Mouse (Mus musculus): ENCODE results near the gene Tmem88b. TPM values are rescaled to one million over a fixed set of nuclear protein-coding genes. Genes with fewer than 3 reads are reported as not detected.
"Not testable (repeated sequence)": the region's sequence is repeated elsewhere in the genome, so short reads cannot be mapped to it uniquely, and the experiment has no call there.

Tmem88b gene
- total and polyA plus RNA-seq, 2 experiments from 2014 or later = 0.14 to 0.38 TPM

- TF ChIP-seq CTCF (IDR thresholded peaks at IDR 0.05; ENCODE audit: low read depth) = no peak
- 87% methylated on average over 8 of the region's 8 CpGs for WGBS
- no peak overlapping the region for H3K4me2 ChIP-seq (ENCODE audit: low read depth)
- ATAC-seq = no peak
- H3K4me1 ChIP-seq (ENCODE audit: insufficient read depth) = no peaks in the 10 kb centered on the region
- H3K27ac ChIP-seq (ENCODE audit: low read depth, low read length) = no peak overlapping the region
- no peaks in the 10 kb centered on the region for H3K27me3 ChIP-seq (ENCODE audit: insufficient read depth, low read length)
- no peak overlapping the region for H3K4me3 ChIP-seq (ENCODE audit: low read depth, low read length)
- no peak overlapping the region for H3K9ac ChIP-seq
- H3K36me3 ChIP-seq (ENCODE audit: insufficient read depth) = peaks cover 88% of the 10 kb centered on the region
- no peaks in the 10 kb centered on the region for H3K9me3 ChIP-seq (ENCODE audit: low read length)
- DNase-seq = no peak
Observed at GRCm38 (mm10) chr4:155746036-155746548, 39.6 kb downstream of the Tmem88b start.

GRCm38 (mm10) chr4:155745136-155745535, 40.5 kb downstream of the Tmem88b start:
- no peak for TF ChIP-seq CTCF (IDR thresholded peaks at IDR 0.05; ENCODE audit: low read depth)
- no peaks in the 10 kb centered on the region for H3K27me3 ChIP-seq (ENCODE audit: insufficient read depth, low read length)
- 92% methylated on average over 5 of the region's 5 CpGs for WGBS
- H3K9me3 ChIP-seq (ENCODE audit: low read length) = no peaks in the 10 kb centered on the region
- DNase-seq (no peak), ATAC-seq (no peak)
- H3K9ac ChIP-seq = no peak overlapping the region
- H3K27ac ChIP-seq (ENCODE audit: low read depth, low read length) = no peak overlapping the region
- peaks cover 89% of the 10 kb centered on the region for H3K36me3 ChIP-seq (ENCODE audit: insufficient read depth)
- H3K4me2 ChIP-seq (ENCODE audit: low read depth) = no peak overlapping the region
- no peak overlapping the region for H3K4me3 ChIP-seq (ENCODE audit: low read depth, low read length)
- H3K4me1 ChIP-seq (ENCODE audit: insufficient read depth) = no peaks in the 10 kb centered on the region

GRCm38 (mm10) chr4:155744474-155744873, 41.2 kb downstream of the Tmem88b start:
- TF ChIP-seq CTCF (IDR thresholded peaks at IDR 0.05; ENCODE audit: low read depth) = no peak
- H3K36me3 ChIP-seq (ENCODE audit: insufficient read depth) = peaks cover 89% of the 10 kb centered on the region

GRCm38 (mm10) chr4:155742684-155743083, 43.0 kb downstream of the Tmem88b start:
- no peak overlapping the region for H3K4me3 ChIP-seq (ENCODE audit: low read depth, low read length)
- no peaks in the 10 kb centered on the region for H3K4me1 ChIP-seq (ENCODE audit: insufficient read depth)
- TF ChIP-seq CTCF (IDR thresholded peaks at IDR 0.05; ENCODE audit: low read depth) = no peak
- 96% methylated on average over 5 of the region's 5 CpGs for WGBS
- no peak overlapping the region for H3K9ac ChIP-seq
- H3K4me2 ChIP-seq (ENCODE audit: low read depth) = no peak overlapping the region
- no peak overlapping the region for H3K27ac ChIP-seq (ENCODE audit: low read depth, low read length)
- ATAC-seq (no peak), DNase-seq (no peak)
- H3K36me3 ChIP-seq (ENCODE audit: insufficient read depth) = peaks cover 84% of the 10 kb centered on the region
- no peaks in the 10 kb centered on the region for H3K9me3 ChIP-seq (ENCODE audit: low read length)
- H3K27me3 ChIP-seq (ENCODE audit: insufficient read depth, low read length) = no peaks in the 10 kb centered on the region

More at GRCm38 (mm10) chr4:155744474-155744873, 41.2 kb downstream of the Tmem88b start:
- ATAC-seq (no peak), DNase-seq (no peak)
- Histone ChIP-seq H3K27me3 (ENCODE audit: insufficient read depth, low read length) (no peaks in the 10 kb centered on the region), H3K4me1 (ENCODE audit: insufficient read depth) (no peaks in the 10 kb centered on the region), H3K4me3 (ENCODE audit: low read depth, low read length) (no peak overlapping the region), H3K4me2 (ENCODE audit: low read depth) (no peak overlapping the region), H3K9me3 (ENCODE audit: low read length) (no peaks in the 10 kb centered on the region), H3K9ac (no peak overlapping the region), H3K27ac (ENCODE audit: low read depth, low read length) (no peak overlapping the region)
- 91% methylated on average over 8 of the region's 8 CpGs for WGBS

DNA sequence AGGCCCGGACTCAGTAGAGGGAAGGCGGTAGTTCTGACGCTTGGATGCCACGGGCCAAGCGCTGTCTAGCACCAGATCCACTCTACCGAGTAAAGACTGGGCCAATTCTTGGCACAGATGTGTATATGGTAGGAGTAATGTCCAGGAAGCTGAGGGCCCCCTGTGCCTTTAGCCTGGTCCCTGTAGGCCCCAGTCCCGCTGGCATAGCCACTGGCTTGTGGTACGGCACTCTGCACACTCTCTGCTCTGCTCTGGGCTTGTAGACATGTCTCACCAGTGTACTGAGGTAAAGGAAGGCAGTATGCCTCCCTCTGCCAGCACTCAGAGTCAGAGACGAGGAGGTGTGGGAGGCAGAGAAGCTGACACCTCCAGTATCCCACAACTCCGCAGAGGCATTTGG, 45.0 kb downstream of the Tmem88b start:
- not testable (repeated sequence) for H3K9ac ChIP-seq; H3K4me3 ChIP-seq (ENCODE audit: low read depth, low read length); H3K27ac ChIP-seq (ENCODE audit: low read depth, low read length); ATAC-seq; H3K9me3 ChIP-seq (ENCODE audit: low read length); DNase-seq; H3K4me2 ChIP-seq (ENCODE audit: low read depth); H3K4me1 ChIP-seq (ENCODE audit: insufficient read depth); H3K27me3 ChIP-seq (ENCODE audit: insufficient read depth, low read length)
- peaks cover 81% of the 10 kb centered on the region for H3K36me3 ChIP-seq (ENCODE audit: insufficient read depth)
- 87% methylated on average over 10 of the region's 10 CpGs for WGBS

GRCm38 (mm10) chr4:155739741-155740636, 45.7 kb downstream of the Tmem88b start:
- no peak for ATAC-seq
- DNase-seq = no peak
- H3K4me2 ChIP-seq (ENCODE audit: low read depth) = no peak overlapping the region
- H3K36me3 ChIP-seq (ENCODE audit: insufficient read depth) = peaks cover 74% of the 10 kb centered on the region
- H3K4me1 ChIP-seq (ENCODE audit: insufficient read depth) = peaks cover 14% of the 10 kb centered on the region; the same call in 1 of the 2 replicates
- no peak for TF ChIP-seq CTCF (IDR thresholded peaks at IDR 0.05; ENCODE audit: low read depth)
- no peak overlapping the region for H3K9ac ChIP-seq
- no peaks in the 10 kb centered on the region for H3K27me3 ChIP-seq (ENCODE audit: insufficient read depth, low read length)
- no peak overlapping the region for H3K4me3 ChIP-seq (ENCODE audit: low read depth, low read length)
- H3K27ac ChIP-seq (ENCODE audit: low read depth, low read length) = no peak overlapping the region
- no peaks in the 10 kb centered on the region for H3K9me3 ChIP-seq (ENCODE audit: low read length)
- WGBS = 68% methylated on average over 37 of the region's 37 CpGs

DNA sequence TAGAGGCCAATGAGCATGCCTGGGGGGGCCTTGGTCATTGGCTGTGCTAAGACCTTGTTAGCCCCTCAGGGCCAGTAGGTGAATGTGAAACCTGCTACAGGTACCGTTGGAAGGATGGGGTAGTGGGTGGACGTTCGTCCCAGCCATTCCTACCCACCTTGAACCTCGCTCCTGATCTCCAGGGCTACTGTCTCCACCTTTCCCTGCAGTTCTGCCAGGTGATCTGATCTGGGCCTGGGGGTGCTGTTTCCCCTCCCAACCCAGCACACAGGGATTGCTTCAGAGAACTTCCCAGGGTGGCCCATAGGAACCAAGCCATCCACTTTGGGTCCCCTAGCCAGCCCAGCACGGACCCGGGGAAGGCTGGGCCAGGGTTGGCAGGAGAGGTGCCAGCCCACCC, 46.5 kb downstream of the Tmem88b start:
- Histone ChIP-seq H3K9me3 (ENCODE audit: low read length) (no peaks in the 10 kb centered on the region), H3K4me2 (ENCODE audit: low read depth) (no peak overlapping the region), H3K4me3 (ENCODE audit: low read depth, low read length) (no peak overlapping the region), H3K27me3 (ENCODE audit: insufficient read depth, low read length) (no peaks in the 10 kb centered on the region), H3K4me1 (ENCODE audit: insufficient read depth) (peaks cover 14% of the 10 kb centered on the region; the same call in 1 of the 2 replicates), H3K36me3 (ENCODE audit: insufficient read depth) (peaks cover 66% of the 10 kb centered on the region), H3K9ac (no peak overlapping the region), H3K27ac (ENCODE audit: low read depth, low read length) (no peak overlapping the region)
- ATAC-seq = no peak
- no peak for DNase-seq
- no peak for TF ChIP-seq CTCF (IDR thresholded peaks at IDR 0.05; ENCODE audit: low read depth)
- WGBS = 86% methylated on average over 6 of the region's 6 CpGs

All from forebrain, postnatal 0 days (tissue).